Mouse (Mus musculus): ENCODE measurements around the gene Ints7. TPM values are rescaled to one million over a fixed set of nuclear protein-coding genes. Genes with fewer than 3 reads are reported as not detected.

Gene Ints7
- polyA plus RNA-seq, 1 experiment from 2014 or later, result 52.9 TPM

GRCm38 (mm10) chr1:191562823-191563365 is 12.5 kb upstream of the Ints7 start:
- Histone ChIP-seq H3K9me3 (no peaks in the 10 kb centered on the region), H3K4me3 (no peak overlapping the region), H3K27ac (no peak overlapping the region), H3K27me3 (ENCODE audit: insufficient read depth, poor library complexity, severe bottlenecking) (no peaks in the 10 kb centered on the region), H3K4me1 (no peaks in the 10 kb centered on the region), H3K36me3 (peaks cover 42% of the 10 kb centered on the region)
- 66% methylated on average over 6 of the region's 6 CpGs for WGBS
- no peak for DNase-seq (ENCODE audit: low spot score)

DNA sequence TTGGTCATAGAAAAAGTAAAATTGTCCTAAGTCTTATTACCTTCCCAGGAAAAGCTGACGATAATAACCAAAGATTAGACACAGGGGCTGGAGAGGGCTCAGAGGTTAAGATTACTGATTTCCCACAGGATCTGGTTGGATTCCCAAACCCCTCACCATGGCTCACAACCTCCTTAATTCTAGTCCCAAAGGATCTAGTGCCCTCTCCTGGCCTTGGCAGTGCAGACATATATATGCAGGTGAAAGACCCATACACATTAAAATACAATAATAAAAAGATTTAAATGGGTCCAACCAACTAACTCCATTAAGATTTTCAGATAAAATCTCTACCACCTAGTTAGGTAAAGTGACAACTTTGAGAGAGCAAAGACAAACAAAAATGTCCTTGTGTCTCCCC is 7.6 kb upstream of the Ints7 start:
- Histone ChIP-seq H3K27ac (no peak overlapping the region), H3K4me1 (no peaks in the 10 kb centered on the region), H3K36me3 (peaks cover 40% of the 10 kb centered on the region), H3K27me3 (ENCODE audit: insufficient read depth, poor library complexity, severe bottlenecking) (no peaks in the 10 kb centered on the region), H3K4me3 (no peak overlapping the region), H3K9me3 (no peaks in the 10 kb centered on the region)
- WGBS, result 89% methylated on average over 1 of the region's 1 CpGs
- DNase-seq (ENCODE audit: low spot score), result no peak

- no peak for DNase-seq (ENCODE audit: low spot score)
- Histone ChIP-seq H3K4me1 (no peaks in the 10 kb centered on the region), H3K9me3 (no peaks in the 10 kb centered on the region), H3K27ac (no peak overlapping the region), H3K4me3 (no peak overlapping the region), H3K36me3 (peaks cover 40% of the 10 kb centered on the region), H3K27me3 (ENCODE audit: insufficient read depth, poor library complexity, severe bottlenecking) (no peaks in the 10 kb centered on the region)
- WGBS, result 98% methylated on average over 2 of the region's 2 CpGs
Measured at GRCm38 (mm10) chr1:191569625-191570024, 5.8 kb upstream of the Ints7 start.

DNA sequence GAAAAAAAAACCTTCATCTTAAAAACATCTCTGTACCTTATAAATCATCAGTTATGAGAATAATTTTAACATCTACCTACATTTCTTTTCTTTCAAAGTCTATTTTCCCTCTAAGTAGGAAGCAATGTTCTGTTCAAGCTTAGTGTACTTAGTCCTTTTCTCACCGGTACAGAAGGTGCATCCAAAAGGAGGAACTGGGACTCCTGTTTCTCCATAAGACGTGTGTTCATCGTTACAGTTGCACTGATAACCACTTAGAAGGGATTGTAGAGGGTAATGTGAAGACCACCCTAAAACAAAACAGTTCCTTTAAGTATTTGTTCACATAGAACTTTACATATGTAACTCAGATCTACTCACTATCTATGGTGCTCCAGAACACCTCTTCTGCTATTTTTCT is 5.0 kb upstream of the Ints7 start:
- Histone ChIP-seq H3K27me3 (ENCODE audit: insufficient read depth, poor library complexity, severe bottlenecking) (no peaks in the 10 kb centered on the region), H3K4me1 (no peaks in the 10 kb centered on the region), H3K9me3 (no peaks in the 10 kb centered on the region), H3K4me3 (no peak overlapping the region), H3K27ac (no peak overlapping the region), H3K36me3 (peaks cover 40% of the 10 kb centered on the region)
- DNase-seq (ENCODE audit: low spot score), result no peak
- WGBS, result 91% methylated on average over 3 of the region's 3 CpGs

GRCm38 (mm10) chr1:191573906-191574639 is 1.4 kb upstream of the Ints7 start:
- WGBS, result 3% methylated on average over 13 of the region's 13 CpGs

GRCm38 (mm10) chr1:191574871-191575457 is 472 bp upstream of the Ints7 start:
- no peaks in the 10 kb centered on the region for H3K27me3 ChIP-seq (ENCODE audit: insufficient read depth, poor library complexity, severe bottlenecking)
- H3K4me1 ChIP-seq, result peaks cover 18% of the 10 kb centered on the region
- peak; percentile 91 for DNase-seq (ENCODE audit: low spot score)
- peaks cover 19% of the 10 kb centered on the region for H3K36me3 ChIP-seq
- H3K27ac ChIP-seq, result peak overlapping the region; percentile 97
- no peaks in the 10 kb centered on the region for H3K9me3 ChIP-seq
- H3K4me3 ChIP-seq, result peak overlapping the region; percentile 92
- under 1% methylated on average over 52 of the region's 52 CpGs for WGBS

More at GRCm38 (mm10) chr1:191573906-191574639, 1.4 kb upstream of the Ints7 start:
- H3K4me1 ChIP-seq, result peaks cover 18% of the 10 kb centered on the region
- no peaks in the 10 kb centered on the region for H3K27me3 ChIP-seq (ENCODE audit: insufficient read depth, poor library complexity, severe bottlenecking)
- peak overlapping the region; percentile 92 for H3K4me3 ChIP-seq
- H3K9me3 ChIP-seq, result no peaks in the 10 kb centered on the region
- no peak for DNase-seq (ENCODE audit: low spot score)
- H3K27ac ChIP-seq, result peak overlapping the region; percentile 97
- peaks cover 18% of the 10 kb centered on the region; the same call in 1 of the 2 replicates for H3K36me3 ChIP-seq

- Histone ChIP-seq H3K9me3 (no peaks in the 10 kb centered on the region), H3K27me3 (ENCODE audit: insufficient read depth, poor library complexity, severe bottlenecking) (no peaks in the 10 kb centered on the region), H3K36me3 (peaks cover 39% of the 10 kb centered on the region), H3K4me3 (no peak overlapping the region), H3K27ac (no peak overlapping the region), H3K4me1 (peaks cover 18% of the 10 kb centered on the region)
- no peak for DNase-seq (ENCODE audit: low spot score)
- 93% methylated on average over 3 of the region's 3 CpGs for WGBS
Measured at GRCm38 (mm10) chr1:191579524-191579923, 4.1 kb downstream of the Ints7 start.

GRCm38 (mm10) chr1:191581641-191582040 is 6.2 kb downstream of the Ints7 start:
- Histone ChIP-seq H3K9me3 (no peaks in the 10 kb centered on the region), H3K4me3 (no peak overlapping the region), H3K4me1 (peaks cover 14% of the 10 kb centered on the region), H3K27me3 (ENCODE audit: insufficient read depth, poor library complexity, severe bottlenecking) (no peaks in the 10 kb centered on the region), H3K36me3 (peaks cover 56% of the 10 kb centered on the region), H3K27ac (no peak overlapping the region)
- no peak for DNase-seq (ENCODE audit: low spot score)
- 93% methylated on average over 4 of the region's 4 CpGs for WGBS

DNA sequence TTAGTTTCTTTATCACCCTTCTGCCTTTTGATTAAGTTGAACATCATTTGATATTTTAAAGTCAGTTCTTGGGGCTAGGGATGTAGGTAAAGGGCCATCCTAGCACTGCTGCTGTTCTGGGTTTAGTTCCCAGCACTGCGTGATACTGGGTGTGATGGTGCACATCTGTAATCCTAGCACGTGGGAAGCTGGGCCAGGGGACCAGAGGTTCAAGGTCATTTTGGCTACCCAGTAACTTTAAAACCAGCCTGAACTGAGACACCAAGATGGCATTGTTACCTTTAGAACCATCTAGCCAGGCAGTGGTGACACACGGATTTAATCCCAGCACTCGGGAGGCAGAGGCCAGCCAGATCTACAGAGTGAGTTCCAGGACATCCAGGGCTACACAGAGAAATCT is 8.4 kb downstream of the Ints7 start:
- H3K27me3 ChIP-seq (ENCODE audit: insufficient read depth, poor library complexity, severe bottlenecking), result no peaks in the 10 kb centered on the region
- H3K4me1 ChIP-seq, result no peaks in the 10 kb centered on the region
- no peak for DNase-seq (ENCODE audit: low spot score)
- no peaks in the 10 kb centered on the region for H3K9me3 ChIP-seq
- no peak overlapping the region for H3K4me3 ChIP-seq
- peaks cover 73% of the 10 kb centered on the region for H3K36me3 ChIP-seq
- 89% methylated on average over 4 of the region's 4 CpGs for WGBS
- no peak overlapping the region for H3K27ac ChIP-seq

DNA sequence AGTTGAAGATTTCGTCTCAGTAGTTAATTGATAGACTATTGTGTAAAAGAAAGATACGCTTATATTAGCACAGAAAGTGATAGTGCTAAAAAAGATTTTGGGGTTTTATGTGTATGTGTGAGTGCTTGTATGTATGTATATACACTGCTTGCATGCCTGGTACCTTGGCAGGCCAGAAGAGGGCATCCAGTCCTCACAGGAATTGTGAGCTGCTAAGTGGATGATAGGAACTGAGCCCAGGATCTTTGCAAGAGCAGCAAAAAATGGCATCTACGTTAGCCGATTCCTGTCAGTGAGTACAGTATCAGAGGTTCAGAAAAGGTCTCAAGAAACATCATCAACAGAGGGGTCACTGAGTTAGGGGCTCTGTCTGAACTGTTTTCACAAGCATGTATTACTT is 9.0 kb downstream of the Ints7 start:
- H3K36me3 ChIP-seq, result peaks cover 74% of the 10 kb centered on the region
- no peak for DNase-seq (ENCODE audit: low spot score)

GRCm38 (mm10) chr1:191585704-191586103 is 10.3 kb downstream of the Ints7 start:
- H3K9me3 ChIP-seq, result no peaks in the 10 kb centered on the region
- WGBS, result 78% methylated on average over 2 of the region's 2 CpGs
- H3K27ac ChIP-seq, result no peak overlapping the region
- H3K4me3 ChIP-seq, result no peak overlapping the region
- peaks cover 77% of the 10 kb centered on the region for H3K36me3 ChIP-seq
- H3K4me1 ChIP-seq, result no peaks in the 10 kb centered on the region
- H3K27me3 ChIP-seq (ENCODE audit: insufficient read depth, poor library complexity, severe bottlenecking), result no peaks in the 10 kb centered on the region
- DNase-seq (ENCODE audit: low spot score), result no peak

More for the DNA sequence above, 9.0 kb downstream of the Ints7 start:
- Histone ChIP-seq H3K4me3 (no peak overlapping the region), H3K9me3 (no peaks in the 10 kb centered on the region), H3K4me1 (no peaks in the 10 kb centered on the region), H3K27ac (no peak overlapping the region), H3K27me3 (ENCODE audit: insufficient read depth, poor library complexity, severe bottlenecking) (no peaks in the 10 kb centered on the region)
- 89% methylated on average over 4 of the region's 4 CpGs for WGBS

GRCm38 (mm10) chr1:191587062-191587461 is 11.6 kb downstream of the Ints7 start:
- Histone ChIP-seq H3K27ac (no peak overlapping the region), H3K27me3 (ENCODE audit: insufficient read depth, poor library complexity, severe bottlenecking) (no peaks in the 10 kb centered on the region), H3K36me3 (peaks cover 83% of the 10 kb centered on the region), H3K9me3 (no peaks in the 10 kb centered on the region), H3K4me1 (peaks cover 2% of the 10 kb centered on the region; the same call in 1 of the 2 replicates), H3K4me3 (no peak overlapping the region)
- no peak for DNase-seq (ENCODE audit: low spot score)
- 94% methylated on average over 3 of the region's 3 CpGs for WGBS

- H3K27ac ChIP-seq, result no peak overlapping the region
- 97% methylated on average over 2 of the region's 2 CpGs for WGBS
- no peak overlapping the region for H3K4me3 ChIP-seq
- peaks cover 9% of the 10 kb centered on the region for H3K4me1 ChIP-seq
- DNase-seq (ENCODE audit: low spot score), result no peak
- H3K36me3 ChIP-seq, result peaks cover 81% of the 10 kb centered on the region
- H3K9me3 ChIP-seq, result no peaks in the 10 kb centered on the region
- no peaks in the 10 kb centered on the region for H3K27me3 ChIP-seq (ENCODE audit: insufficient read depth, poor library complexity, severe bottlenecking)
Measured at GRCm38 (mm10) chr1:191588749-191589148, 13.3 kb downstream of the Ints7 start.

Measured in heart, embryonic 10.5 days (tissue).